In the genomic region with DNA sequence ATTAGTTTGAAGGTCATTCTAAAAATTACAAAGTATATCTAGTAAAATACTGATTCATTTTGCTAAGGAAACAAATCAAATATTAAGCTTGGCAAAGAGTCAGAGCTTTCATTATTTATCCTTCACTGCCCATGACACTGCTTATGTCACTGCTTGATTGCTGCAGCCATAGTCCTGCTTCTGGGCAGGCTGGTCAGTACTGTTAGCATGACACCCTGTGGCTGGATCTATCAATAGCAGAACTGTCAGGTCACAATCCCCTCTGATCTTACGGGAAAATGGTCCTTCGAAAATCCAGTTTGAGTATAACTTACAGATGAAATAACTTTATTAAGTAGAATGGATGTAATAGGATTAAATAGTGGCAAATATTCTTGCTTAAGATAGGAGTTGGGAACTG, we compare ENCODE assay signal across 11 mouse cellular contexts.
A peak's percentile ranks its signal among the peaks of the same experiment; 100 is the strongest.
DNase-seq lines count a peak whose midpoint lies in the region; ATAC-seq and TF ChIP-seq lines count a peak whose summit lies in the region.
"Had no signal": no experiment of that assay in that cellular context is flagged by ENCODE, and none has a peak within 500 bp of the region (broad histone marks: within the 10 kb centered on the region; RNA-seq: fewer than 3 reads in every experiment).

No protein-coding gene starts in this region.

- H3K79me2 ChIP-seq in CH12.LX (replicated peaks; ENCODE audit: control insufficient read depth, extremely low read depth, insufficient read depth, poor library complexity, severe bottlenecking), result no peaks in the 10 kb centered on the region

- TF ChIP-seq EP300 in CH12.LX (IDR thresholded peaks at IDR 0.05; ENCODE audit: low read length), result no peak

- 0 out of 2 replicates have a peak, but pooled peaks cover 1% of the 10 kb centered on the region for H3K27me3 ChIP-seq in kidney, adult 2 months (replicated peaks; ENCODE audit: control insufficient read depth, insufficient read depth, low read length)
- H3K27me3 ChIP-seq in kidney, embryonic 16.5 days (ENCODE audit: insufficient read depth, low read length), result no peaks in the 10 kb centered on the region
- H3K27me3 ChIP-seq in CH12.LX (replicated peaks), result no peaks in the 10 kb centered on the region
- H3K27me3 ChIP-seq: embryonic facial prominence, embryonic 15.5 days; intestine, embryonic 15.5 days had no signal

- no peak for ATAC-seq in kidney, embryonic 16.5 days (ENCODE audit: low FRiP score, low TSS enrichment)
- ATAC-seq: intestine, embryonic 15.5 days had no signal

- no peaks in the 10 kb centered on the region for H3K9me3 ChIP-seq in kidney, embryonic 16.5 days (ENCODE audit: low read length)
- H3K9me3 ChIP-seq in CH12.LX (replicated peaks; ENCODE audit: low read length), result no peaks in the 10 kb centered on the region
- H3K9me3 ChIP-seq: embryonic facial prominence, embryonic 15.5 days; intestine, embryonic 15.5 days had no signal

- H3K36me3 ChIP-seq in kidney, adult 2 months (ENCODE audit: control insufficient read depth, insufficient read depth, low read length), result no peaks in the 10 kb centered on the region
- no peaks in the 10 kb centered on the region for H3K36me3 ChIP-seq in kidney, embryonic 16.5 days (ENCODE audit: insufficient read depth, low read length)
- no peaks in the 10 kb centered on the region for H3K36me3 ChIP-seq in CH12.LX (replicated peaks in 1 of 2; ENCODE audit: control insufficient read depth in 1 of 2, insufficient read depth in 1 of 2, low read length in 1 of 2)
- H3K36me3 ChIP-seq: embryonic facial prominence, embryonic 15.5 days; intestine, embryonic 15.5 days had no signal

- no peaks in the 10 kb centered on the region for H3K4me1 ChIP-seq in kidney, adult 2 months (ENCODE audit: control insufficient read depth, insufficient read depth, low read length)
- H3K4me1 ChIP-seq in kidney, embryonic 16.5 days (ENCODE audit: insufficient read depth, low read length), result no peaks in the 10 kb centered on the region
- no peaks in the 10 kb centered on the region for H3K4me1 ChIP-seq in CH12.LX (ENCODE audit: control insufficient read depth in 1 of 2, insufficient read depth in 2 of 2)
- H3K4me1 ChIP-seq: embryonic facial prominence, embryonic 15.5 days; intestine, embryonic 15.5 days had no signal

- in situ Hi-C loops in CH12.LX (cut with MboI; ENCODE audit: low pct_ligation_motif_present, low pct_unique_long_range_greater_than_20kb, low sequenced_read_pairs), result no loop called here

- H3K9ac ChIP-seq in kidney, embryonic 16.5 days (replicated peaks; ENCODE audit: low read length), result no peak overlapping the region
- no peak overlapping the region for H3K9ac ChIP-seq in CH12.LX (ENCODE audit: insufficient read depth, low read depth)
- H3K9ac ChIP-seq: embryonic facial prominence, embryonic 15.5 days; intestine, embryonic 15.5 days had no signal

- dilution Hi-C loops in CH12.LX (cut with MboI; ENCODE audit: extremely low pct_ligation_motif_present, extremely low pct_unique_long_range_greater_than_20kb, low sequenced_read_pairs), result no loop called here

- 37% methylated on average over 2 of the region's 2 CpGs for WGBS in kidney, adult 2 months
- WGBS in kidney, embryonic 16.5 days, result 49% methylated on average over 2 of the region's 2 CpGs

- no peak overlapping the region for H3K27ac ChIP-seq in kidney, adult 2 months (ENCODE audit: insufficient read depth, low read depth, low read length)
- H3K27ac ChIP-seq in kidney, embryonic 16.5 days (ENCODE audit: low read length), result no peak overlapping the region
- H3K27ac ChIP-seq in CH12.LX (ENCODE audit: insufficient read depth, low read depth), result no peak overlapping the region
- H3K27ac ChIP-seq: embryonic facial prominence, embryonic 15.5 days; intestine, embryonic 15.5 days had no signal

- TF ChIP-seq RAD21 in CH12.LX (IDR thresholded peaks at IDR 0.05; ENCODE audit: low read depth, low read length), result peak; percentile 37

- no peak for TF ChIP-seq POLR2A in kidney, adult 2 months (IDR thresholded peaks at IDR 0.05; ENCODE audit: low read depth, low read length)
- TF ChIP-seq POLR2A in CH12.LX (IDR thresholded peaks at IDR 0.05; ENCODE audit: low read depth, low read length), result no peak

- peak; percentile 54 to 62 for DNase-seq in cerebellum, postnatal 10 days
- DNase-seq in cerebellum, adult 8-10 months, result no peak
- peak; percentile 19 for DNase-seq in kidney, adult 2 months
- DNase-seq in CH12.LX (ENCODE audit: extremely low read depth), result no peak
- DNase-seq in kidney, adult 9 months, result peak; percentile 32
- no peak for DNase-seq in spleen, postnatal 4 days (ENCODE audit: low spot score in 2 of 2)
- no peak for DNase-seq in T-cell, adult 2 months (ENCODE audit: low spot score)
- DNase-seq: liver had no signal

- H3K4me3 ChIP-seq in kidney, adult 2 months (ENCODE audit: insufficient read depth, low read depth, low read length), result no peak overlapping the region
- no peak overlapping the region for H3K4me3 ChIP-seq in kidney, embryonic 16.5 days (ENCODE audit: low read length)
- no peak overlapping the region for H3K4me3 ChIP-seq in CH12.LX (replicated peaks in 1 of 3; ENCODE audit: low read depth in 2 of 3, low read length in 2 of 3, poor library complexity in 1 of 3)
- H3K4me3 ChIP-seq: embryonic facial prominence, embryonic 15.5 days; intestine, embryonic 15.5 days had no signal

- no peak overlapping the region for H3K4me2 ChIP-seq in kidney, embryonic 16.5 days (replicated peaks; ENCODE audit: low read depth, low read length)
- H3K4me2 ChIP-seq in CH12.LX (ENCODE audit: insufficient read depth, low read depth, poor library complexity, severe bottlenecking), result no peak overlapping the region
- H3K4me2 ChIP-seq: embryonic facial prominence, embryonic 15.5 days; intestine, embryonic 15.5 days had no signal

- peak; percentile 67 for TF ChIP-seq CTCF in kidney, adult 2 months (conservative IDR thresholded peaks at IDR 0.05; ENCODE audit: insufficient read depth, insufficient read length, low read depth, low read length)
- peak in 1 of 2 experiments; percentile 35; a peak in 2 of 4 replicates for TF ChIP-seq CTCF in CH12.LX (conservative IDR thresholded peaks at IDR 0.05 in 1 of 2, IDR thresholded peaks at IDR 0.05 in 1 of 2; ENCODE audit: low read depth in 2 of 2, low read length in 2 of 2)

TF ChIP-seq in CH12.LX, 34 proteins besides CTCF, POLR2A, EP300 and RAD21:
- TF ChIP-seq TCF12 (IDR thresholded peaks at IDR 0.05; ENCODE audit: low read depth, low read length) (no peak), ZNF384 (IDR thresholded peaks at IDR 0.05; ENCODE audit: low read depth, low read length) (no peak), SMC3 (IDR thresholded peaks at IDR 0.05; ENCODE audit: low read depth, low read length) (peak; percentile 37)

Comparison
In these comparisons a context has a peak if more than half of its experiments do, and no peak if none do; other contexts are left out.
1. DNase-seq: peak in cerebellum, postnatal 10 days (2 of 2), kidney, adult 2 months (single experiment) and kidney, adult 9 months (single experiment); none in cerebellum, adult 8-10 months (single experiment), CH12.LX (single experiment), spleen, postnatal 4 days (0 of 2) and T-cell, adult 2 months (single experiment).